Mouse (Mus musculus): ENCODE data around the gene Comt. TPM values are rescaled to one million over a fixed set of nuclear protein-coding genes. Genes with fewer than 3 reads are reported as not detected.

Comt gene
- polyA plus RNA-seq, 2 experiments = 69.8 to 73.8 TPM

DNA sequence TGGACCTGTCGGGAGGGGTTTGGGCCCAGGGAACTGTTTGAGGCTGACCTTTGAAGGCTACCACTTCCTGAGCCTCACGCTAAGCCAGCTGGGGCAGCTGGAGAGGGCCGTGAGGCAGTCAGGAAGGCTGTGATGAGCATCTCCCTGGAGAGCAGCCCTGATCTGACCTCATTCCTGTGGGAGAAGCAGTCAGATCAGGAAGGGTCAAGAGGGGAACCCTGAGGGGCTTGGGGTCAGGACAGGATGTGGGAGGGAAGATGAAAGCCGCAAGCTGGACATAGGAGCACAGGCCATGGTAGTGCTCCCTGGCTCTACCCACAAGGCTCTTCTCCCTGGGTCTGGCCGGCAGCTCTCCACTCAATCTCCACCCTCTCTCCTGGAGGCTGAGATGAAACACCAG is 27.2 kb upstream of the Comt start:
- Histone ChIP-seq H3K36me3 (replicated peaks; ENCODE audit: control insufficient read depth, insufficient read depth, low read depth) (peaks cover 80% of the 10 kb centered on the region), H3K4me1 (replicated peaks; ENCODE audit: control insufficient read depth in 2 of 2, insufficient read depth in 2 of 2, low read length in 1 of 2) (peaks cover 0 to 4% of the 10 kb centered on the region in 2 experiments; a peak in 3 of 4 replicates), H3K27ac (no peak overlapping the region), H3K9ac (replicated peaks) (no peak overlapping the region), H3K27me3 (ENCODE audit: control insufficient read depth, insufficient read depth, low read length) (no peaks in the 10 kb centered on the region), H3K4me2 (ENCODE audit: low read depth) (no peak overlapping the region), H3K4me3 (ENCODE audit: insufficient read depth in 1 of 2, low read depth in 2 of 2, low read length in 2 of 2) (no peak overlapping the region), H3K9me3 (ENCODE audit: control insufficient read depth, low read length) (no peaks in the 10 kb centered on the region)
- no peak for DNase-seq (ENCODE audit: low read depth in 3 of 3, low spot score in 3 of 3)
- 77% methylated on average over 5 of the region's 5 CpGs for WGBS (ENCODE audit: insufficient replicate concordance)
- no peak for TF ChIP-seq CTCF (IDR thresholded peaks at IDR 0.05; ENCODE audit: low read depth)
- no peak for TF ChIP-seq EP300 (IDR thresholded peaks at IDR 0.05; ENCODE audit: low read depth)
- no peak for ATAC-seq (ENCODE audit: insufficient read depth)

DNA sequence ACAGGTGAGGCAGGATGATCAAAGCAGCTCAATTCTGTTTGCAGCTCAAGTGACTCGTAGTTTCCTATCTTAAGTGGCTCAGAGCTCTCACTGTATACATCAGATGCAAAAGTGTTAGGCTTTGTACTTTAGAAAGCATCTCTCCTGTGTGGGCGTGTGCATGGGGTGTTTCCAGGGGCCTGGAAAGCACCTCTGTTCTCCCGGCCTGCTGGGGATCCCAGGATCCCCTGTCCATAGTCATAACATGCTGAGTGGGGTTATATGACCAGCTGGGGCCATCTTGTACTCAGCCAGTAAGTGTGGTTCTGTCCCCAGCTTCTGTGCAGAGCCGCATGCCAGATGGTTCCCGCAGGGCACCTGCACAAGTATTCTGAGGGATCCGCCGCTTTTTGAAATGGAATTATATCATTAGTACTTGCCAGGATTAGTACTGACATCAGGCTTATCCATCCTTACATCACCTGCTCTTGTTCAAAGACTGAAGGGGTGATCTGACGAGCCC is 25.8 kb upstream of the Comt start:
- no peak overlapping the region for H3K4me3 ChIP-seq (ENCODE audit: insufficient read depth in 1 of 2, low read depth in 2 of 2, low read length in 2 of 2)
- ATAC-seq (ENCODE audit: insufficient read depth) = no peak
- H3K4me2 ChIP-seq (ENCODE audit: low read depth) = no peak overlapping the region
- no peak for DNase-seq (ENCODE audit: low read depth in 3 of 3, low spot score in 3 of 3)
- WGBS (ENCODE audit: insufficient replicate concordance) = 85% methylated on average over 8 of the region's 8 CpGs
- H3K27me3 ChIP-seq (ENCODE audit: control insufficient read depth, insufficient read depth, low read length) = no peaks in the 10 kb centered on the region
- no peak overlapping the region for H3K27ac ChIP-seq
- H3K9ac ChIP-seq (replicated peaks) = no peak overlapping the region
- peaks cover 80% of the 10 kb centered on the region for H3K36me3 ChIP-seq (replicated peaks; ENCODE audit: control insufficient read depth, insufficient read depth, low read depth)
- no peaks in the 10 kb centered on the region for H3K4me1 ChIP-seq (replicated peaks; ENCODE audit: control insufficient read depth in 2 of 2, insufficient read depth in 2 of 2, low read length in 1 of 2)
- H3K9me3 ChIP-seq (ENCODE audit: control insufficient read depth, low read length) = no peaks in the 10 kb centered on the region
- no peak for TF ChIP-seq EP300 (IDR thresholded peaks at IDR 0.05; ENCODE audit: low read depth)

DNA sequence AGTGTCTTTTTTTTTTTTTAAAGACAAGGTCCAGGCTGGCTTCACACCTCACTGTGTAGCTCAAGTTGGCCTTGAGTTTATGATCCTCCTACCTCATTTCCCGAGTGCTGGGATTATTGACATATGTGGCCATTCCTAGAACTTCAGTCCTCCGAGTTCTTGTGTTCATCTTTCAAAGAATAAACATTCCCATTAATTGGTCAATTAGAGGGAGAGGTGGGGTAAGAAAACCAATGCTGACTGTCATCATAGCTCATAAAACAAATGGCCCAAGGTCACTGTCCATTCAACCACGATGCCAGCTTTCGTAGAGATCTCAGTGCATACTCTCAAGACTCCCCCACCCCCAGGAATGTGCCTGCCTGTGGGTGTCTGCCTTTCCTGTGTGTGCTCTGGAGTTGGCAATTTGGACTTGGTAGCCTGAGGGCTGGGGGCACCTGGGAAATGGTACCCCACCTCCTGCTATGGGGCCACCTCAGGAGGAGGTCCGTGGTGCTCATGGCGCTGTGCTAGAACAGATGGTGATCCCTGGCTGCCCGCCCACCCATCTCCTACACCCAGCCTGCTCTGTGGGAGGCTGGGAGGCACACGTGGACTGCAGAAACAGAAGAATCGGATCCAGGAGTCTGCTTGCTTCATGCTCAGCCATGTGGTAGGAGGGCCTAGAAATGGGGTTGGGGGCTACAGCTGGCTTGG is 25.0 kb upstream of the Comt start:
- no peak overlapping the region for H3K9ac ChIP-seq (replicated peaks)
- TF ChIP-seq CTCF (IDR thresholded peaks at IDR 0.05; ENCODE audit: low read depth) (no peak), EP300 (IDR thresholded peaks at IDR 0.05; ENCODE audit: low read depth) (no peak)
- H3K4me2 ChIP-seq (ENCODE audit: low read depth) = no peak overlapping the region
- no peak overlapping the region for H3K4me3 ChIP-seq (ENCODE audit: insufficient read depth in 1 of 2, low read depth in 2 of 2, low read length in 2 of 2)
- no peaks in the 10 kb centered on the region for H3K4me1 ChIP-seq (replicated peaks; ENCODE audit: control insufficient read depth in 2 of 2, insufficient read depth in 2 of 2, low read length in 1 of 2)
- H3K9me3 ChIP-seq (ENCODE audit: control insufficient read depth, low read length) = no peaks in the 10 kb centered on the region
- ATAC-seq (ENCODE audit: insufficient read depth) (no peak), DNase-seq (ENCODE audit: low read depth in 3 of 3, low spot score in 3 of 3) (no peak)
- H3K27ac ChIP-seq = no peak overlapping the region
- peaks cover 80% of the 10 kb centered on the region for H3K36me3 ChIP-seq (replicated peaks; ENCODE audit: control insufficient read depth, insufficient read depth, low read depth)
- no peaks in the 10 kb centered on the region for H3K27me3 ChIP-seq (ENCODE audit: control insufficient read depth, insufficient read depth, low read length)
- WGBS (ENCODE audit: insufficient replicate concordance) = 90% methylated on average over 9 of the region's 9 CpGs

DNA sequence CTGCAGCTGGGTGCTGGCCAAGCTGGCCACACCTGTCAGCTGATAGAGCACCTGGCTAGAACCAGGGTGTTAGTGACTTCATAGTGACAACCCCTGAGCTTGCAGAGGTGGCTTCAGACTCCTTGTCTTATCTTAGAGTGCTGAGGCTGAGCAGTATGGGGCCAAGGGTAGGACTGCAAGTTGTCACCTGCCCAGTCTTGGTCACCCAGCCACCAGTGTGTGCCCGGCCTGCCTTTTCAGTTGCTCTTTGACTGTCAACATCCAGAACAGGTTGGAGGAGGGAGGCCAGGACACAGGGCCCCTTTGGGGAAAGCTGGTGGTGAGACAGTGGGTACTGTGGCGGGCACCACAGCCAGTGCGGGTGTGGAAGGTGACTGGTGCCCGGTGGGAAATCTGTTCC is 22.4 kb upstream of the Comt start:
- WGBS (ENCODE audit: insufficient replicate concordance) = 83% methylated on average over 4 of the region's 4 CpGs
- H3K9me3 ChIP-seq (ENCODE audit: control insufficient read depth, low read length) = no peaks in the 10 kb centered on the region
- H3K27ac ChIP-seq = no peak overlapping the region
- H3K4me1 ChIP-seq (replicated peaks; ENCODE audit: control insufficient read depth in 2 of 2, insufficient read depth in 2 of 2, low read length in 1 of 2) = no peaks in the 10 kb centered on the region
- TF ChIP-seq CTCF (IDR thresholded peaks at IDR 0.05; ENCODE audit: low read depth) = no peak
- TF ChIP-seq EP300 (IDR thresholded peaks at IDR 0.05; ENCODE audit: low read depth) = no peak
- H3K4me2 ChIP-seq (ENCODE audit: low read depth) = no peak overlapping the region
- H3K9ac ChIP-seq (replicated peaks) = no peak overlapping the region
- DNase-seq (ENCODE audit: low read depth in 3 of 3, low spot score in 3 of 3) (no peak), ATAC-seq (ENCODE audit: insufficient read depth) (no peak)
- no peak overlapping the region for H3K4me3 ChIP-seq (ENCODE audit: insufficient read depth in 1 of 2, low read depth in 2 of 2, low read length in 2 of 2)
- H3K36me3 ChIP-seq (replicated peaks; ENCODE audit: control insufficient read depth, insufficient read depth, low read depth) = peaks cover 79% of the 10 kb centered on the region
- no peaks in the 10 kb centered on the region for H3K27me3 ChIP-seq (ENCODE audit: control insufficient read depth, insufficient read depth, low read length)

DNA sequence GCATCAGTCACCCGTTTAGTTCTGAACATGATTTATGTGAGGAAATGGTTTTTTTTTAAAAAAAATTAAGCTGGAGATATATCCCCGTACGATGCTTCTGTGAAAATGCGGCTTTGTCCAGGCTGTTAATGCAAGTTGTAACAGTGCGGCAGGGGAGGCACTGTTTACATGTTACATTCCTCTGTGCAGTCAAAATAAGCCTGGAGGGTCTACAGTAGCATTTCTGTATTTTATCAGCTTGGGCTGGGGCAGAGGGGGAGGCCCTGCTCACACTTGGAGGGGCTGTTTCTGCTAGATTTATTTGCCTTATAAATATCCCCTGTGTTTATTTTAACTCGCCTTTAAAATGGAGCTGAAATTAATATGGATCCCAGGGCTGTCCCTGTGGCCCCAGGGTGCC is 21.5 kb upstream of the Comt start:
- Histone ChIP-seq H3K4me2 (ENCODE audit: low read depth) (no peak overlapping the region), H3K9me3 (ENCODE audit: control insufficient read depth, low read length) (no peaks in the 10 kb centered on the region), H3K27me3 (ENCODE audit: control insufficient read depth, insufficient read depth, low read length) (no peaks in the 10 kb centered on the region), H3K36me3 (replicated peaks; ENCODE audit: control insufficient read depth, insufficient read depth, low read depth) (peaks cover 88% of the 10 kb centered on the region), H3K4me1 (replicated peaks; ENCODE audit: control insufficient read depth in 2 of 2, insufficient read depth in 2 of 2, low read length in 1 of 2) (no peaks in the 10 kb centered on the region), H3K9ac (replicated peaks) (no peak overlapping the region), H3K27ac (no peak overlapping the region), H3K4me3 (ENCODE audit: insufficient read depth in 1 of 2, low read depth in 2 of 2, low read length in 2 of 2) (no peak overlapping the region)
- no peak for DNase-seq (ENCODE audit: low read depth in 3 of 3, low spot score in 3 of 3)
- TF ChIP-seq EP300 (IDR thresholded peaks at IDR 0.05; ENCODE audit: low read depth) (no peak), CTCF (IDR thresholded peaks at IDR 0.05; ENCODE audit: low read depth) (no peak)
- WGBS (ENCODE audit: insufficient replicate concordance) = 84% methylated on average over 6 of the region's 6 CpGs
- ATAC-seq (ENCODE audit: insufficient read depth) = no peak

Measured in liver, embryonic 14.5 days (tissue).